Mouse (Mus musculus) megakaryocyte-erythroid progenitor cell, adult 5 weeks (primary cell): Measurements from ENCODE around the gene Zfp189. TPM values are rescaled to one million over a fixed set of nuclear protein-coding genes. Genes with fewer than 3 reads are reported as not detected.

Source experiments
- polyA plus RNA-seq: library from polyadenylated mRNA; stranded (reverse); fragments of >175 nt; gene quantifications from 2 replicates; pipeline ENCODE4 v1.2.3, GENCODE M21; 2012

The Zfp189 gene
- 1.2 and 1.3 TPM in 2 replicates for polyA plus RNA-seq

GRCm38 (mm10) chr4:49520572-49521340 lies at the start of gene Zfp189, which contains the start of gene Mrpl50:
Gene Zfp189 (plus strand): TSS chr4:49521176.
Gene Mrpl50 (minus strand): TSS chr4:49521093.

GRCm38 (mm10) chr4:49473435-49474100 lies 47.4 kb upstream of the Zfp189 start, which contains the start of gene Acnat1:
Gene Acnat1 (minus strand): TSS chr4:49473912.

GRCm38 (mm10) chr4:49506386-49506785 lies 14.6 kb upstream of the Zfp189 start, which contains the start of gene Baat:
Gene Baat (minus strand): TSS chr4:49506557.

GRCm38 (mm10) chr4:49549383-49549782 lies 28.4 kb downstream of the Zfp189 start, which contains the start of gene Aldob:
Gene Aldob (minus strand): TSS chr4:49549546.

Other genes with a start within 250 kb of the Zfp189 start
- gene Acnat2, start 113.0 kb upstream of the Zfp189 start, polyA plus RNA-seq = not detected in 2 replicates
- 0.12 TPM in 1 of 2 replicates, not detected in the other for gene Acnat1, start 47.3 kb upstream of the Zfp189 start, polyA plus RNA-seq
- not detected in 2 replicates for gene Baat, start 14.6 kb upstream of the Zfp189 start, polyA plus RNA-seq
- 1.9 and 2.8 TPM in 2 replicates for gene Mrpl50, start 83 bp upstream of the Zfp189 start, polyA plus RNA-seq
- not detected in 2 replicates for gene Aldob, start 28.4 kb downstream of the Zfp189 start, polyA plus RNA-seq
- 1.2 and 1.6 TPM in 2 replicates for gene Tmem246, start 76.7 kb downstream of the Zfp189 start, polyA plus RNA-seq
- 26.2 and 32.7 TPM in 2 replicates for gene Rnf20, start 110.8 kb downstream of the Zfp189 start, polyA plus RNA-seq
- gene Ppp3r2, start 160.8 kb downstream of the Zfp189 start, polyA plus RNA-seq = not detected in 2 replicates